Mouse (Mus musculus): ENCODE data around the gene Eif2d.

- TF ChIP-seq CTCF (IDR thresholded peaks at IDR 0.05): peak; percentile 78
- no peak for TF ChIP-seq EP300 (IDR thresholded peaks at IDR 0.05)
These were observed 54.5 kb downstream of the Eif2d start for GRCm38 (mm10) chr1:131207531-131207930.
